20 mouse cellular contexts compared by ENCODE assay signal in genomic region chr6:85810942-85811537, GRCm38 (mm10). TPM values are rescaled to one million over a fixed set of nuclear protein-coding genes. Genes with fewer than 3 reads are reported as not detected.
DNase-seq lines count a peak whose midpoint lies in the region; ATAC-seq lines count a peak whose summit lies in the region.
"Not testable (repeated sequence)": the region's sequence is repeated elsewhere in the genome, so short reads cannot be mapped to it uniquely, and the experiment has no call there.
"Had no signal": no experiment of that assay in that cellular context is flagged by ENCODE, and none has a peak within 500 bp of the region (broad histone marks: within the 10 kb centered on the region; RNA-seq: fewer than 3 reads in every experiment).

No protein-coding gene starts in this region.

- H3K27ac ChIP-seq in intestine, embryonic 15.5 days = not testable (repeated sequence)

- H3K9ac ChIP-seq in intestine, embryonic 15.5 days = not testable (repeated sequence)

- H3K4me2 ChIP-seq in intestine, embryonic 15.5 days (replicated peaks) = not testable (repeated sequence)

- not testable (repeated sequence) for H3K9me3 ChIP-seq in intestine, embryonic 15.5 days

- not testable (repeated sequence) for H3K4me1 ChIP-seq in intestine, embryonic 15.5 days (replicated peaks)

- not testable (repeated sequence) for H3K36me3 ChIP-seq in intestine, embryonic 15.5 days

- DNase-seq in brain, adult 2 months (ENCODE audit: low read depth, low spot score) = peak; percentile 15
- DNase-seq in heart, adult 11 months = peak; percentile 91
- DNase-seq in kidney, adult 11 months = peak; percentile 80
- peak; percentile 89 for DNase-seq in kidney, adult 9 months
- peak; percentile 16 for DNase-seq in kidney, postnatal 10 days
- DNase-seq in kidney, postnatal 36 days = peak; percentile 55 to 82

- H3K4me3 ChIP-seq in intestine, embryonic 15.5 days (replicated peaks) = not testable (repeated sequence)

- ATAC-seq in intestine, embryonic 15.5 days = peak; percentile 69; the same call in 1 of the 2 replicates

- 39% methylated on average over 3 of the region's 3 CpGs for WGBS in intestine, embryonic 15.5 days

- H3K27me3 ChIP-seq in intestine, embryonic 15.5 days (replicated peaks) = not testable (repeated sequence)

RNA-seq across cellular contexts. Expression of gene Nat8f6, which starts 9.7 kb away (rescaled TPM):
- not detected in 2 replicates for polyA plus RNA-seq in intestine, embryonic 15.5 days (2015; fragmentation: Nextera tagmentation; extraction: Ambion mirVana)
- polyA plus RNA-seq: activated CD4-positive, CD25-positive, alpha-beta regulatory T cell, adult 4 months; embryonic facial prominence, embryonic 12.5 days; embryonic facial prominence, embryonic 15.5 days; forebrain, embryonic 11.5 days; forebrain, embryonic 14.5 days; forebrain, postnatal 0 days; gonadal fat pad, adult 2 months; heart, embryonic 12.5 days; heart, embryonic 15.5 days; hindbrain, embryonic 10.5 days; hindbrain, embryonic 13.5 days; hindbrain, embryonic 16.5 days had no signal

RNA-seq across cellular contexts. Expression of gene Nat8f5, which starts 9.7 kb away (rescaled TPM):
- polyA plus RNA-seq in intestine, embryonic 15.5 days (2015; fragmentation: Nextera tagmentation; extraction: Ambion mirVana) = 0.16 and 0.29 TPM in 2 replicates
- polyA plus RNA-seq: activated CD4-positive, CD25-positive, alpha-beta regulatory T cell, adult 4 months; embryonic facial prominence, embryonic 12.5 days; embryonic facial prominence, embryonic 15.5 days; forebrain, embryonic 11.5 days; forebrain, embryonic 14.5 days; gonadal fat pad, adult 2 months; heart, adult 2 months; heart, embryonic 12.5 days; heart, embryonic 15.5 days; hindbrain, embryonic 10.5 days had no signal

RNA-seq across cellular contexts. Expression of gene Nat8, which starts 20.8 kb away (rescaled TPM):
- 3.3 and 4.8 TPM in 2 replicates for polyA plus RNA-seq in intestine, embryonic 15.5 days (2015; fragmentation: Nextera tagmentation; extraction: Ambion mirVana)
- polyA plus RNA-seq: activated CD4-positive, CD25-positive, alpha-beta regulatory T cell, adult 4 months; embryonic facial prominence, embryonic 12.5 days; embryonic facial prominence, embryonic 15.5 days; forebrain, embryonic 11.5 days; forebrain, embryonic 14.5 days; heart, adult 2 months; heart, embryonic 12.5 days; heart, embryonic 15.5 days; hindbrain, embryonic 10.5 days; hindbrain, embryonic 13.5 days had no signal

RNA-seq across cellular contexts. Expression of gene Nat8f3, which starts 45.5 kb away (rescaled TPM):
- polyA plus RNA-seq in intestine, embryonic 15.5 days (2015; fragmentation: Nextera tagmentation; extraction: Ambion mirVana) = 0.10 TPM in 1 of 2 replicates, not detected in the other
- polyA plus RNA-seq: activated CD4-positive, CD25-positive, alpha-beta regulatory T cell, adult 4 months; embryonic facial prominence, embryonic 15.5 days; forebrain, embryonic 14.5 days; heart, embryonic 15.5 days had no signal

RNA-seq across cellular contexts. Expression of gene Nat8f2, which starts 57.9 kb away (rescaled TPM):
- polyA plus RNA-seq in intestine, embryonic 15.5 days (2015; fragmentation: Nextera tagmentation; extraction: Ambion mirVana) = 0.08 TPM in 1 of 2 replicates, not detected in the other
- polyA plus RNA-seq: activated CD4-positive, CD25-positive, alpha-beta regulatory T cell, adult 4 months; embryonic facial prominence, embryonic 12.5 days; forebrain, embryonic 11.5 days; forebrain, embryonic 14.5 days; forebrain, postnatal 0 days; heart, adult 2 months; heart, embryonic 12.5 days; heart, embryonic 15.5 days; hindbrain, embryonic 10.5 days; hindbrain, embryonic 13.5 days; hindbrain, embryonic 16.5 days had no signal

Comparison
In these comparisons a context has a peak if more than half of its experiments do, and no peak if none do; other contexts are left out.
1. DNase-seq: peak in every context shown above with its lines; median percentile 91 in heart, adult 11 months; 89 in kidney, adult 9 months; 80 in kidney, adult 11 months; 68 in kidney, postnatal 36 days; 16 in kidney, postnatal 10 days; 15 in brain, adult 2 months.